Mouse (Mus musculus) erythroid progenitor cell, adult 5-6 weeks (primary cell): ENCODE results near the gene Gm21820. TPM values are rescaled to one million over a fixed set of nuclear protein-coding genes. Genes with fewer than 3 reads are reported as not detected.
"Not testable (repeated sequence)": the region's sequence is repeated elsewhere in the genome, so short reads cannot be mapped to it uniquely, and the experiment has no call there.

Experiments used
- ATAC-seq: replicated peaks from 2 replicates; pipeline ENCODE4 v1.8.0; 2016; ENCODE audit warnings: moderate number of reproducible peaks, mild to moderate bottlenecking, moderate TSS enrichment, inconsistent platforms; ENCODE audit not compliant: poor library complexity, low FRiP score, severe bottlenecking
- total RNA-seq, 2 experiments: library from RNA; stranded (forward) in 1 of 2; stranded (reverse) in 1 of 2; fragments of 150-400 nt in 1 of 2; fragments of 186-747, 209-891 nt in 1 of 2; gene quantifications; 2 replicates each; pipeline versions ENCODE4 v1.2.3 to v1.2.4; 2015 to 2017; ENCODE audit warnings: low replicate concordance in 2 of 2

Gene Gm21820
- not detected in 2 replicates for total RNA-seq (2015; ENCODE audit: low replicate concordance)
- total RNA-seq (2017; ENCODE audit: low replicate concordance), result not detected in 2 replicates

GRCm38 (mm10) chrY:5249341-5249740, at the start of gene Gm21820:
Gene Gm21820 (minus strand): TSS chrY:5249441.
- ATAC-seq, result not testable (repeated sequence)

Other genes with a start within 250 kb of the Gm21820 start
- gene Gm20918, start 205.5 kb downstream of the Gm21820 start, total RNA-seq (2015; ENCODE audit: low replicate concordance), result not detected in 2 replicates
- gene Gm20918, start 205.5 kb downstream of the Gm21820 start, total RNA-seq (2017; ENCODE audit: low replicate concordance), result not detected in 2 replicates